Mouse (Mus musculus) left cerebral cortex, postnatal 10 days (tissue): ENCODE results near the gene Xrcc3. TPM values are rescaled to one million over a fixed set of nuclear protein-coding genes. Genes with fewer than 3 reads are reported as not detected.
A peak's percentile ranks its signal among the peaks of the same experiment; 100 is the strongest.

Source experiments
- DNase-seq, 2 experiments: peaks; one replicate each; pipeline ENCODE4 v3.0.0; 2021 to 2022; ENCODE audit warnings: low spot score in 2 of 2, mixed read lengths in 1 of 2; ENCODE audit errors: extremely low spot score in 1 of 2
- intact Hi-C: fragments of 180-260 bp; cut with DNase I; formaldehyde crosslinking; loops from one replicate; pipeline ENCODE4 v1.15.1; 2025
- total RNA-seq, 2 experiments: library from RNA; stranded (reverse); gene quantifications; 2 replicates each; pipeline ENCODE4 v1.2.3; 2021

Xrcc3 gene
- total RNA-seq, 2 experiments from 2014 or later, result 3.0 to 3.2 TPM

- intact Hi-C loops, result no loop called here
- no peak for DNase-seq
Measured at GRCm38 (mm10) chr12:111790631-111791030, 23.0 kb downstream of the Xrcc3 start.

DNA sequence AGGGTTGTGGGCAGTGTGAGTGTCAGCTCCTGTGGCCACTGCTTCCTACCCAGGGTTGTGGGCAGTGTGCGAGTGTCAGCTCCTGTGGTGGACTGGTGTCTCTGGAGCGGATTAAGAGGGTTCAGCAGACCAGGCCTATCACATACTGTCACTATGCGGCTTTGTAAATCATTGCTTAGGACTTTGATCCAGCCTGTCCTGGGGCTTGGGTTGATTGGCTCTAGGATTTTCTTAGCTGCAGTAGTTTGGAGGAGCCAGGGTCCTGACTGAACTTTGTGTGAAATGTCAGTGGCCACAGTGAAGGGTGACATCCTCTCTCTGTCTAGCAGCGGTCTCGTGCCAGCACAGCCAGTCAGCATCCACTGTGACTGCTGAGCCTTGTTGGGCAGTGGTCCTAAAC is 23.6 kb downstream of the Xrcc3 start:
- intact Hi-C loops, result no loop called here
- DNase-seq, result no peak

DNA sequence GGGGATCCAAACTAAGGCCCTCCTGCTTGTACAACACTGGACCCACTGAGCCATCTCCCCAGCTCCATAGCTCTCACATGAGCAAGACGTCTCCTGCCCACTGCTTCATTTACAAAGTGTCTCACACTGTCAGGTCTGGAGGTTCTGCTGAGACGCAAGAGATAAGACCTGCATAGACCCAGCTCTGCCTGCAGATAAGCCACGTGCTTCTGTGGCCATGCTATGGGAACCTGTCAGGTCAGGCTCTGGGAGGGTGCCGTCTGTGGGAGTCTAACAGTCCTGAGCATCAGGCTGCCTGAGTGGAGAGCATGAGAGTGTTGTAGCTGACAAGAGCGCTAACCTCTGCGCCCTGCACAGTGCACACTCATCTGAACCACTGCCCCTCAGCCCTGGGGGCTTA is 26.7 kb downstream of the Xrcc3 start:
- intact Hi-C loops, result no loop called here
- no peak for DNase-seq

GRCm38 (mm10) chr12:111785174-111785573 is 28.5 kb downstream of the Xrcc3 start:
- DNase-seq, result no peak
- intact Hi-C loops, result no loop called here

DNA sequence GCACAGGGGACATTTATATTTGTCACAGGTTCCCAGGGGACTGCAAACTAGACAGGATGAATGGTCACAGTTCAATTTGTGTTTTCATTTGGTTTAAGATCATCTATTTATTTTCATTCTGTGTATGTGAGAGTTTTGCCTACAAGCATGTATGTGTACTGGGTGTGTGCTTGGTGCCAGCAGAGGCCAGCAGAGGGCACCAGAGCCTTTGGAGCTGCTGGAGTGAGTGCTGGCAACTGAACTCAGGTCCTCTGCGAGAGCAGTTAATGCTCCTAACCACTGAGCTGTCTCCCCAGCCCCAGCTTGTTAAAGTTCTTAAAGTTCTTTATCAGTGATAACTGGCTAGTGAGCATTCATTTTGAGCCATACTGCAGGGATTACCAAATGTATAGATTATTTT is 34.1 kb downstream of the Xrcc3 start:
- intact Hi-C loops, result no loop called here
- no peak for DNase-seq

DNA sequence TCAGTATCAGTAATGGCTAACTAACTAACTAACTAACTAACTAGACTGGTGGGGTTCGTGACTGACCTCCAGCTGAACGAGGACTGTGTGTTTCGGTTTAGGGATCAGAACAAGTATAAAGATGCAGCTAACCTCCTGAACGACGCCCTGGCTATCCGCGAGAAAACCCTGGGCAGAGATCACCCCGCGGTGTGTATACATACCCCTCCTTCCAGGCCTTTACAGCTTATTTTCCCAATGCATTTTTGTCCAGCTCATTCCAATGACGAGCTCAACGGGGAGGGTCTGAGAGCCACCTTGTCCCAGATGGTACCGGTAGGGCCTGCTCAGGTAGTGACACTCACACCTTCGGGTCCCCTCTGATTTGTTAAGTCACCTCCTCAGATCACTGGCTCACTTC is 35.8 kb downstream of the Xrcc3 start:
- no peak for DNase-seq
- intact Hi-C loops, result no loop called here

DNA sequence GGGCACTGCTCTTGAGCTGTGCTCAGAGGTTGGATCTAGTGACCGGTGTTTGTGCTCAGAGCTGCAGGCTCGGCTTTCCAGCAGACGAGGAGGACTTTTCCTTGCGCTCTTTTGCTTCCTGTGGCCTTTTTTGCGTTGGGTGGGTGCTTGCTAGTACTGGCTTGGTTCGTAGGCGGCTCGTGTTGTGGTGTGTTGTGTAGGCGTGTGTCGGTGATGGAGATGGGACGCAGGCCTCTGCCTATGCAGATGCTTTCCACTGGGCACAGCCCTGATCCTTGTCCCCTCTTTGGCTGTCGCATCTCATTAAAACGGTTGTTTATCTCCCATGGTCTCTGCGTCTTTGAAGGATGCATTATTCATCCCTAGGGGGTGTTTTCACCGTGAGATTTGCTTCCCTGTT is 38.8 kb downstream of the Xrcc3 start:
- DNase-seq, result no peak
- intact Hi-C loops, result no loop called here

GRCm38 (mm10) chr12:111774156-111774555 is 39.5 kb downstream of the Xrcc3 start:
- DNase-seq, result no peak
- intact Hi-C loops, result no loop called here

DNA sequence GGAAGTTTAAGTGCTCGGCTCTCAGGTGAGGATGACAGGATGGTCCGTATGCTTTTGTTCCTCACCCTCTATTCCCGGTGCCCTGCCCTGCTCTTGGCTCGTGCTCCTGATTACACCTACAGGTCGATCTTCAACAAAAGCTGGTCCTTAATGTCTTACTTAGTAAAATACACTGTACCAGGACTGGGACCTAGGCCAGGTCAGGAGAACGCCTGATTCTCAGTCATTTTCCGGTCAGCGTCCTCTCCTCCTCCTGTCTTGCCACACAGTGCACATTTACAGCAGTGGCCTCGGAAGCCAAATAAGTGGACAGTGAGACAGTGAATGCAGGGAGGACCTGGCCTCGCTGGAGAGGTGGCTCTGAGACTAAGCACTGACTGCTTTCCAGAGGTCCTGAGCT is 43.0 kb downstream of the Xrcc3 start:
- intact Hi-C loops, result no loop called here
- no peak for DNase-seq

DNA sequence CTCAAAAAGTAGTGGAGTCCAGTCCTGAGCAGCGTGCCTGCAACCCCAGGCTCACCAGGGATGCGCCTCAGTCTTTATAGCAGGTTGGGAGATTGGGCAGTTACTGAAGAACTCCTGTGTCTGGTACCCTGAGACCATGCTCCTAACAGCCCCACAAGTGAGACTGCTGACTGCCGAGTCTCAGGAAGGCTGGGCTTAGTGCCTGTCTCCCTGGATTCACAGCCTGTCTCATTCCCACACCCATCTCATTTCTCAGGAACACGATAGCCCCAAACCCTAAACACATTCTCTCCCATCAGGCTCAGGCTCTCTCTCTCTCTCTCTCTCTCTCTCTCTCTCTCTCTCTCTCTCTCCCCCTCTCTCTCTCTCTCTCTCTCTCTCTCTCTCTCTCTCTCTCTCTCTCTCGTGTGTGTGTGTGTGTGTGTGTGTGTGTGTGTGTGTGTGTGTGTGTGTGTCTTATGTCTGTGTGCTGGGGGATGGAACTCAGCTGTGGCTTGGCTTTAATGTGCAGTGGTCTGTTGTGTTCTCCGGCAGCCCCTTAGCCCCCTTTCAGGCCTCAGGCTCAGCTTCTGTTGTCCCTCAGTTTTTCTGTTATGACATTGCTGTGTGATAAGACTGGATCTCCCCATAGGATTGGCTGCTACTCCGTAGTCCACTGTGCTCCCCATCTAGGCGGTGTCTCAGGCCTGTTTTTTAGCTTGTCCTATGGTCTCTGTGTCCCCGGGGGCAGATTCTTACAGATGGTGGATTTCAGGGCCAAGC is 43.7 kb downstream of the Xrcc3 start:
- intact Hi-C loops, result no loop called here

GRCm38 (mm10) chr12:111769306-111769705 is 44.4 kb downstream of the Xrcc3 start:
- DNase-seq, result peak in 1 of 2 experiments; percentile 89
- intact Hi-C loops, result no loop called here

More for the DNA sequence above, 43.7 kb downstream of the Xrcc3 start:
- DNase-seq, result no peak

GRCm38 (mm10) chr12:111768322-111768928 is 45.2 kb downstream of the Xrcc3 start:
- intact Hi-C loops, result no loop called here
- DNase-seq, result no peak

DNA sequence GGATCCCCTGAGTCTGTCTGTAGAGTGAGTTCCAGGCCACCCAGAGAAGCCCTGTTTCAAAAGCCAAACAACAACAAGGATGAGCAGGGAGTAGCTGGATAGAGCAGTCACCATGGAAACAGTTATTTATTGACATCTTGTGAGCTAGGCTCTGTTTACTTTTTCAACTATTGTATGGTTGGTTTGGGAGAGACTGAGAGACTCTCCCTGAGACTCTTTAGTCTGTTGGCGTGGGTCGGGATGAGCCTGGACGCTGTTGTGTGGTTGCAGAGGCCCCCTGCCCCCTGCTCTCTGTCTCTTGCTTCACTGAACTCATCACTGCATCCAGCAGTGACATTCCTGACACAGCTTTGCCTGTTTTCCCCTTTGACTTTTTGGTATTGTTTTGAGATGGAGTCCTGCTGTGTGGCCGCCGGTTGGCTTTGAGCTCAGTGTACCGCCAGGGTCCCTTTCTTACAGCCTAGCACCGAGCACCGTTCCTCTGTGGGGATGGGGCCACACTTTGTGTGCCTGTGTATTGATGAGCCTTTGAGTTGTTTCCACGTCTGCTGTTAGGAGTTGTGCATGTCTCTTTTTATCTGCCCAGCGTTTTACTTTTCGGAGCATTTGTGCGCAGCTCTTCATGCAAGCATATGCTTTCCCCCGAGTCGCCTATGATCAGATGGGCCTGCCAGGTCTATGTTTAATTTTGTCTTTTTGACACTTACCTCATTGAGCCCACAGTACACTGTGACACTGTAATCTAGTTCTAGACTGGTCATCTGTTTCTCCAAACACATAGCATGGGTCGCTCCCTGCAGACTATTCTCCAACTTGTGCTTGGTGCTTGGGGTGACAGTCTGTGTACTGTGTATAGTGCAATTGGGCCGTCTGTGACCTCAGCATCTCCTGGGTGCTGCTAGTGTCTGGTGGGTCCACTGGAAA is 47.1 kb downstream of the Xrcc3 start:
- intact Hi-C loops, result no loop called here
- DNase-seq, result no peak

- no peak for DNase-seq
Measured at GRCm38 (mm10) chr12:111762620-111763280, 50.9 kb downstream of the Xrcc3 start.

DNA sequence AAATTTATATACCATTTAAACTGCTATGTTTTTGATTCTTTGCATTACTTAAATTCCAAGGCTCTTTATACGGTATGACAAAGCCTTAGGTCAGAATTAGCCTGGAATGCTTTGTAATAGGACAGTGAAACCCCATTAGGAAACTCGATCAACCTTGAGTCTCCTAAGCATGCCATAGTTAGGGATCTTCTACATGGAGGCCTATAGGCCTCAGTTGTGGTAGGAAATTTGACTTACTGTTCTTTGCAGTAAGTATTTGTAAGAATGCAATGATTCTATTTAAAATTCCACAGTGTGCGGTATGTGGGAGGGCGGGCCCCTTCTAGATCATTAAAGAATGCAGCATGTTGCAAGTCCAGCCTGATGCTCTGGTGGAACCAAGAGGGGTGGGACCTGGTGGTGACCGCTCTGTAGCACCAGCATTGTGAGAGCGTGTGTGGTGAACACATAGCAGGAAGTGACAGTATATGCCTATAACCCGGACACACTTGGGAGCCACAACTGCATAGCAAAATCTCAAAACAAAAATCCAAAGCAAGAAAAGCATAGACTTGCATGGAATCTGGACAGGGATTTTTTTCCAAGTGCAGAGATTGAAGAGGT is 53.3 kb downstream of the Xrcc3 start:
- intact Hi-C loops, result no loop called here
- no peak for DNase-seq

More at GRCm38 (mm10) chr12:111762620-111763280, 50.9 kb downstream of the Xrcc3 start:
- intact Hi-C loops, result no loop called here

GRCm38 (mm10) chr12:111759176-111760061 is 54.3 kb downstream of the Xrcc3 start:
- DNase-seq, result peak in 1 of 2 experiments; percentile 82
- intact Hi-C loops, result no loop called here

DNA sequence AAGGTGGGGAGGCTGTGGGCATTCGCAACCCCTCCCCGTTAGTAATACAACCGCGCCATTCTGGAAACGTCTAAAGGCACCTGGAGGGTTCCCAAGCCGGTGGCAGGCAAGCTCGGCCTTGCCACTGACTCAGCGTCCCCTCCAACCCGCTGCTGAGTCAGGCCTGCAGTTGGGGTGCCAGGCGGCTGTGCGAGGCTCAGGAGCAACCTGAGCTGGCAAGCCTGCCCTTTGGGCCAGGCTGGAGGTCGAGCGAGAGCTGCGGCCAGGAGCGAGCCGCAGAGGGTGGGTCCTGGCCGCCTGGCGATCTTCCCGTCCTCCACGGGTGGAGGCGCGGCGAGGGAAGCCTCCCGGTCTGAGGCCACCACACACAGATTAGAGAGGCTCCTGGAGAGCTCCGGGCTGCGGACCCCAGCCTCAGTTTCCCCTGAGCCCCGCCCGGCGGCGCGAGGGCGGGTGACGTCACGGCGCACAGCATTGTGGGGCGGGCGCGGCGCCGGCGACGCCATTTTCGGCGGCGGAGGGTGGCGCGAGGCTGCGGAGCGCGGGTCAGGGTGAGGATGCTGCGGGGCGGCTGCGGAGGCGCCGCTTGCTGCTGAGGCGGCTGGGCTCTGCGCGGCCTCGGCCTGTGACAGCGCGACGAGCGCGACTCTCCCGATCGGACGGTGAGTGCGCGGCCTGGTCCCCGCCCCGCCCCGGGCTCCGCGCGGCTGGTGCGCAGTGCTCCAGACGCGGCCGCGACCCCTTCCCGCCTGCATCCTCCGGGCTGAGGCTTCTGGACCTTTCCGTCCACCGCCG is 55.1 kb downstream of the Xrcc3 start, which contains the start of gene Klc1:
Klc1 (plus strand) TSS at position 469 of the 795 bp plus-strand sequence.
- DNase-seq, result peak; percentile 74 to 87
- intact Hi-C loops, result no loop called here
